Mouse (Mus musculus) lung, adult 10 weeks (tissue): ENCODE data around the gene Mical3. TPM values are rescaled to one million over a fixed set of nuclear protein-coding genes. Genes with fewer than 3 reads are reported as not detected.

Experiments used
- polyA plus RNA-seq: library from polyadenylated mRNA; stranded (reverse); fragments of 350-450 nt; fragmentation: Illumina TruSeq; extraction: RNeasy Lipid Tissue Mini Kit (QIAGEN cat#74804); gene quantifications from one replicate; pipeline ENCODE4 v1.2.3, GENCODE M21; 2014; ENCODE audit warnings: low read depth, low replicate concordance; ENCODE audit not compliant: insufficient read depth

The Mical3 gene
- 6.4 TPM for polyA plus RNA-seq

DNA sequence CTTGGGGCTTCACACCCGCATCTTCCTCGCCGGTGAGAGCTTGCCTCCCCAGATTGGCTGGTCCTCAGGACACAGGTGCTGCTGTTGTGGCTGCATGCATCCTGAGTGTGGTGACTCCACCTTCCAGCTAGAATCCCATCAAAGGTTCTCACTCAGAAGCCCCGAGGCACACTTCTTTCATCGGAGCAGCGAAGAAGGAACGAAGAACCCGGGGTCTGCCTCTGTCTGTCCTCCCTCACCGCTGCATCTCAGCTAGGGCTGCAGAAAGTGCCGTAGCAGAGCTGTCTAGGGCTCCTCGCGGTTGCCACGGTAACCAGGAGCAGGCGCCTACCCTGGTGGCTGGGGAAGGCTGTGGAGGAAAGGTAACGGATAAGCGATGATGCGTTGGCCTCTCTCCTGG, at the start of gene Mical3:
Mical3 (minus strand) TSS at position 227 of the 400 bp plus-strand sequence.

DNA sequence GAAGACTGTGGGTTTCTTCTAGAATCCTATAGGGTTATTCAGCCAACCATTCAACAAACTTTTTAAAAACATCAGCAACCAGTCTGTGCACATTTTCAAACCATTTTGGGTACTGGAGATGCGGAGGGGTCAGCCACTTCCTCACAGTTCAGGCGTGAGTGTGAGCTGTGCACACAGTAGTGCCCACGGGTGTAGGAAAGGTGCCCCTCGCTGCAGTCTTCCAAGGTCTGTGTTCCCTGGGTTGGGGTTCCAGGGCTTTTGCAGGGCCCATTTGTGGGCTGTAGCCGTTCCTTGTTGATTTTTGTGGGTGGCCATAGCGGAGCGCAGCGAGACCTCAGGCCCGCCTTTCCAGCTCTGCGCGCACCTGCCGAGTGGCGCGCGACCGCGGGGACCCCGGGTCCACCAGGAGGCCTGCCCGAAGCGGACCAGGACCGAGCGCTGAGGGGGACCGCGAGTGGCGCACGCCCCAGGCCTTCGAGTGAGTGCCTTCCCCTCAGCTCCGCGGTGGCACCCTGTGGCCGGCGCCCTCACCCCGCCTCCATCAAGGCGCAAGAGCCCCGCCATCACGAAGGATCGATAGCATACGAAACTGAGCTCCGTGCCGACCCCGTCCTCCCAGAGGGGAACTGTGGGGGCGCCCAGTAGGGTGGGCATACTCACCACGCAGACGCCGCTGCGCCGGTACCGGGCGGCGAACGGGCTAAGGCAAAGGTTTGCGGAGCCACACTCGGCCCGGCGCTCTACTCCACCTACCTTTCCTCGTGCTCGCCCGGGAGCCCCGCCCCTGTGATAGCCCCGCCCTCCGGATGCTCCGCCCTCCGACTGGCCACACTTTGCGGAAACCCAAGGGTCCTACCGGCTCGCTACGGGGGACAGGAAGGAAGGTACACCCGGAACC, 214.5 kb downstream of the Mical3 start, which contains the start of gene Bid:
Bid (minus strand) TSS at position 780 of the 898 bp plus-strand sequence.

Other genes starting within 250 kb of the Mical3 start
- 5.4 TPM for gene Bid, start 214.1 kb downstream of the Mical3 start, polyA plus RNA-seq
- gene Pex26, start 52.7 kb upstream of the Mical3 start, polyA plus RNA-seq: 5.0 TPM
- 5.8 TPM for gene Tuba8, start 79.7 kb upstream of the Mical3 start, polyA plus RNA-seq
- gene Usp18, start 114.9 kb upstream of the Mical3 start, polyA plus RNA-seq: 21.1 TPM
- 0.33 TPM for gene Slc6a13, start 169.2 kb upstream of the Mical3 start, polyA plus RNA-seq
- 0.13 TPM for gene Slc6a12, start 212.1 kb upstream of the Mical3 start, polyA plus RNA-seq